Mouse (Mus musculus) hindbrain, embryonic 13.5 days (tissue): ENCODE results near the gene Rps5. TPM values are rescaled to one million over a fixed set of nuclear protein-coding genes. Genes with fewer than 3 reads are reported as not detected.
"Not testable (repeated sequence)": the region's sequence is repeated elsewhere in the genome, so short reads cannot be mapped to it uniquely, and the experiment has no call there.

Experiments used
- ATAC-seq: fragments of 200-750 bp; cut with Nextera tagmentation; 2 replicates; pipeline ENCODE4 v1.8.0; 2017; ENCODE audit warnings: moderate TSS enrichment; ENCODE audit not compliant: low FRiP score
- H3K27ac ChIP-seq: fragments of 300-500 bp; sonication (generic); 2 replicates; pipeline ENCODE4 v1.5.1; 2015; ENCODE audit warnings: inconsistent platforms, mild to moderate bottlenecking, moderate library complexity
- H3K27me3 ChIP-seq: fragments of 300-500 bp; sonication (generic); 2 replicates; pipeline ENCODE4 v1.6.1; 2015; ENCODE audit warnings: mild to moderate bottlenecking, inconsistent platforms
- H3K36me3 ChIP-seq: fragments of 300-500 bp; sonication (generic); 2 replicates; pipeline ENCODE4 v1.6.1; 2015; ENCODE audit warnings: mild to moderate bottlenecking, inconsistent platforms
- H3K4me1 ChIP-seq: fragments of 300-500 bp; sonication (generic); replicated peaks from 2 replicates; pipeline ENCODE4 v1.6.1; 2015; ENCODE audit warnings: inconsistent platforms
- H3K4me2 ChIP-seq: fragments of 300-500 bp; sonication (generic); 2 replicates; pipeline ENCODE4 v1.6.1; 2015; ENCODE audit warnings: inconsistent platforms, mild to moderate bottlenecking, moderate library complexity
- H3K4me3 ChIP-seq: fragments of 300-500 bp; sonication (generic); 2 replicates; pipeline ENCODE4 v1.5.1; 2015; ENCODE audit warnings: mild to moderate bottlenecking, inconsistent platforms
- H3K9ac ChIP-seq: fragments of 300-500 bp; sonication (generic); 2 replicates; pipeline ENCODE4 v1.6.1; 2015; ENCODE audit warnings: mild to moderate bottlenecking, inconsistent platforms
- H3K9me3 ChIP-seq: fragments of 300-500 bp; sonication (generic); 2 replicates; pipeline ENCODE4 v1.6.1; 2016; ENCODE audit warnings: inconsistent platforms
- WGBS: fragments of 180-500 bp; shearing (Covaris S2); methylation state at CpG from one replicate; pipeline ENCODE4 v1.1.7; 2015; 5-methylcytosine and 5-hydroxymethylcytosine counted together
- polyA plus RNA-seq: library from polyadenylated mRNA; unstranded; fragments of >200 nt; fragmentation: Nextera tagmentation; extraction: Ambion mirVana; gene quantifications from 2 replicates; pipeline ENCODE4 v1.2.1, GENCODE M21; 2015

Rps5 gene
- 661 and 665 TPM in 2 replicates for polyA plus RNA-seq

DNA sequence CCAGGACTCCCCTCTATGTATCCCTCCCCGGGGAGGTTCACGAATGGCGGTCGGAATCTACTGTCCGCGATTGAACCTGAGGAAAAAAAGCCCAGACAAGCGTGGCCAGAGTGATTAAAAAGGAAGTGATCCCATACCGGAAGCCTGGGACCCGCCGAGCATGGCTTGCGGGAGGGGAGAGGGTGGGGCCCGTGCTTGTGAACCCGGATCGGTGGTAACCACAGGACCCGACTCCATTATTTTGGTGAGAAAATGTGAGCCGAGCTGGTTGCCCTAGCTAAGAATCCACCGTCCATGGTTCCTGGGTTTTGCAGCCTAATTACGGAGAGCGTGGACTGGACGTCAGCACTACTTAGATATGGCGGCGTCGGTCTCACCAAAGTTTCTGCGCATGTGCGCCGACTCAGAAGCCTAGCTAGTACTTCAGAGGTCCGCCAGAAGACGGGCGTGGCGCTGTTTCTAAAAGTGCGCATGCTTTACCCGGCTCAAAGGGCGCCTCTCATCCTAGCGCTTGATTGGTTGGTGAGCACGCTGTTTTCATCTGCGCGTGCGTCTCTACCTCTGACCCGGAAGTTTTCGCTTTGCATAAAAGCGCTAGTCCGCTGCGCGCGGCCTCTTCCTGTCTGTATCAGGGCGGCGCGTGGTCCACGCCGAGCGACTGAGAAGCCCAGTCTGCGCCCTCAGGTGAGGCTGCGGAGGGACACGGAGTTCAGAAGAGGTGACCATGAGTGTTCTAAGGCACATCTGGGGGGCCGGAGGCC lies at the start of gene Rps5:
TSS of gene Rps5 (plus strand) at position 586 of the 761 bp plus-strand sequence.
- Histone ChIP-seq H3K4me1 (peaks cover 16% of the 10 kb centered on the region), H3K9ac (peak within 1 kb of the TSS; percentile 87), H3K4me2 (peak within 1 kb of the TSS; percentile 98), H3K27ac (peak within 1 kb of the TSS; percentile 96), H3K27me3 (peaks cover 23% of the 10 kb centered on the region), H3K36me3 (peaks cover 38% of the 10 kb centered on the region), H3K9me3 (no peaks in the 10 kb centered on the region), H3K4me3 (peak within 1 kb of the TSS; percentile 89)
- WGBS: under 1% methylated on average over 55 of the region's 55 CpGs
- ATAC-seq: peak; percentile 99

GRCm38 (mm10) chr7:12874301-12874700 lies 47.8 kb upstream of the Rps5 start:
- Histone ChIP-seq H3K9me3 (peaks cover 11% of the 10 kb centered on the region), H3K27ac (no peak overlapping the region), H3K27me3 (0 out of 2 replicates have a peak, but pooled peaks cover 6% of the 10 kb centered on the region), H3K4me2 (no peak overlapping the region), H3K4me1 (no peaks in the 10 kb centered on the region), H3K4me3 (no peak overlapping the region), H3K36me3 (no peaks in the 10 kb centered on the region), H3K9ac (no peak overlapping the region)
- WGBS: 28% methylated on average over 3 of the region's 3 CpGs
- no peak for ATAC-seq

GRCm38 (mm10) chr7:12880036-12880435 lies 42.1 kb upstream of the Rps5 start:
- no peak overlapping the region for H3K4me3 ChIP-seq
- no peak for ATAC-seq
- H3K4me1 ChIP-seq: peaks cover 23% of the 10 kb centered on the region

DNA sequence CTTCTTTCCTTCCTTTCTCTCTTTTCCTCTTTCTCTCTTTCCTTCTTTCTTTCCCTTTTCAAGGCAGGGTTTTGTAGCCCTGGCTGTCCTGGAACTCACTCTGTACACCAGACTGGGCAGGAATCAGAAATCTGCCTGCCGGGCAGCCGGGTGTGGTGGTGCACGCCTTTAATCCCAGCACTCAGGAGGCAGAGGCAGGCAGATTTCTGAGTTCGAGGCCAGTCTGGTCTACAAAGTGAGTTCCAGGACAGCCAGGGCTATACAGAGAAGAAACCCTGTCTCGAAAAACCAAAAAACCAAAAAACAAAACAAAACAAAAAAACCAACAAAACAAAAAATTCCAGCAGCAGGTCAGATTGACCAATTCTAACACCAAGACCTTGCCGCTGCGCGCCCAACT lies 41.6 kb upstream of the Rps5 start:
- peaks cover 12% of the 10 kb centered on the region for H3K36me3 ChIP-seq
- peak; percentile 44 for ATAC-seq
- H3K4me1 ChIP-seq: peaks cover 23% of the 10 kb centered on the region
- H3K4me2 ChIP-seq: peak overlapping the region; percentile 83
- H3K27ac ChIP-seq: peak overlapping the region; percentile 49; the same call in 1 of the 2 replicates
- 49% methylated on average over 8 of the region's 8 CpGs for WGBS
- H3K27me3 ChIP-seq, H3K9me3 ChIP-seq: not testable (repeated sequence)
- peak overlapping the region; percentile 77 for H3K4me3 ChIP-seq
- peak overlapping the region; percentile 92 for H3K9ac ChIP-seq

More at GRCm38 (mm10) chr7:12880036-12880435, 42.1 kb upstream of the Rps5 start:
- H3K27ac ChIP-seq: no peak overlapping the region
- peaks cover 8% of the 10 kb centered on the region for H3K36me3 ChIP-seq
- H3K9me3 ChIP-seq: 0 out of 2 replicates have a peak, but pooled peaks cover 3% of the 10 kb centered on the region
- peak overlapping the region; percentile 83; the same call in 1 of the 2 replicates for H3K4me2 ChIP-seq
- H3K27me3 ChIP-seq: 0 out of 2 replicates have a peak, but pooled peaks cover 3% of the 10 kb centered on the region
- H3K9ac ChIP-seq: no peak overlapping the region

GRCm38 (mm10) chr7:12880911-12881660 lies 41.0 kb upstream of the Rps5 start, which contains the start of gene Zfp128:
Gene Zfp128, plus strand, starts transcription at chr7:12881177.
- Histone ChIP-seq H3K9ac (peak within 1 kb of the TSS; percentile 92), H3K27ac (peak within 1 kb of the TSS; percentile 49), H3K36me3 (peaks cover 18% of the 10 kb centered on the region), H3K4me2 (peak within 1 kb of the TSS; percentile 83), H3K27me3 (no peaks in the 10 kb centered on the region), H3K4me3 (peak within 1 kb of the TSS; percentile 77), H3K9me3 (no peaks in the 10 kb centered on the region), H3K4me1 (peaks cover 23% of the 10 kb centered on the region)
- WGBS: 1% methylated on average over 35 of the region's 35 CpGs
- ATAC-seq: peak; percentile 98

DNA sequence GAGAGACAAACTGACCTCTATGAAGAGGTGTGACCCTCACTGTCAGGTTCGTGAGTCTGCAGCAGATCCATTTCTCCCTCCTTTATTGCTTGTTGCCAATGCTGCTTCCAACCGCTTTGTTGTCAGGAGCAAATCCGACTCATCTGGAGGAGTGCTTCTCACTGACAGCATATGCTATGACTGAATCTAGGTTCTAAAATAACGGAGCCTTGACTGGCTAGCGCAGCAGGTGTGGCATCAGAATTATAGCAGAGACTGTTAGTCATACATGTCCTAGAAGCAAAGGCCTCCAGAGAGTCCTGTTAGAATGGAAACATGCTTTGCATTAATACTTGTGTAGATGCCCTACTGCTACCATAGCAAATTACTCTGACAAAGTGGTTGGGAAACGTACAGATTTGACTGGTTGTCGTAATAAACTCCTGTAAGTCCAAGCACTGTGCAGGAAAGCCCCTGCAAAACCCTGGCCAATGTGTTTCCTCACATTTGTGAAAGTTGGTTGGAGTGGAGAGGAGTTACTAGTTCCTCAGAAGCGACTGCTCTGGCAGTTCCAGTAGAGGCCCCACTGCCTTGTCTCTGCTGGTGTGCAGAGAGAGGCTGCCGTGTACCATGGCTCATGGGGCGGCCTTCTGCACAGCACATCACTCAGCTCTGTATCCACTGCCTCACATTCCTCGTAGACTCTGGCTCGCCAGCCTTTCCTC lies 35.4 kb upstream of the Rps5 start:
- 95% methylated on average over 12 of the region's 12 CpGs for WGBS

GRCm38 (mm10) chr7:12887585-12887984 lies 34.5 kb upstream of the Rps5 start:
- no peak overlapping the region for H3K27ac ChIP-seq
- 98% methylated on average over 5 of the region's 5 CpGs for WGBS
- H3K27me3 ChIP-seq: no peaks in the 10 kb centered on the region
- ATAC-seq: no peak
- H3K4me3 ChIP-seq: no peak overlapping the region
- peaks cover 81% of the 10 kb centered on the region for H3K36me3 ChIP-seq
- H3K4me2 ChIP-seq: no peak overlapping the region
- no peaks in the 10 kb centered on the region for H3K9me3 ChIP-seq
- H3K9ac ChIP-seq: no peak overlapping the region
- H3K4me1 ChIP-seq: peaks cover 6% of the 10 kb centered on the region

More for the DNA sequence above, 35.4 kb upstream of the Rps5 start:
- H3K4me2 ChIP-seq: no peak overlapping the region
- no peak overlapping the region for H3K9ac ChIP-seq
- peaks cover 14% of the 10 kb centered on the region for H3K4me1 ChIP-seq
- ATAC-seq: no peak
- H3K36me3 ChIP-seq: peaks cover 73% of the 10 kb centered on the region
- H3K27ac ChIP-seq: no peak overlapping the region
- no peaks in the 10 kb centered on the region for H3K27me3 ChIP-seq
- H3K4me3 ChIP-seq: no peak overlapping the region
- no peaks in the 10 kb centered on the region for H3K9me3 ChIP-seq

DNA sequence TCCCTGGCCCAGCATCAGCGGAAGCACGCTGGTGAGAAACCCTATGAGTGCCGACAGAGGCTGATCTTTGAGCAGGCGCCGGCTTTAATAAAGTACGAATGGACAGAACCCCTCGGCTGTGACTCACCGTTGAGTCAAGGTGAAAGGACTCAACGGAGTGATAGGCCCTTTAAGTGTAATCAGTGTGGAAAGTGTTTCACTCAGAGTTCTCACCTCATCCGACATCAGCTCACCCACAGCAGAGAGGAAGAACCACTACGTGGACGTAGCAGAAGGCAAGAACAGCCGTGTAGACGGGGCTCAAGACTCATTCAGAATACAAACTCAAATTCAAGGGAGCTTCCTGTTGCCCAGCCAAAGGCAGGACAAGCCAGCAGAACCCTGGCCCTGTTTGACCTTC lies 31.2 kb upstream of the Rps5 start:
- H3K36me3 ChIP-seq: peaks cover 65% of the 10 kb centered on the region
- 93% methylated on average over 14 of the region's 14 CpGs for WGBS

DNA sequence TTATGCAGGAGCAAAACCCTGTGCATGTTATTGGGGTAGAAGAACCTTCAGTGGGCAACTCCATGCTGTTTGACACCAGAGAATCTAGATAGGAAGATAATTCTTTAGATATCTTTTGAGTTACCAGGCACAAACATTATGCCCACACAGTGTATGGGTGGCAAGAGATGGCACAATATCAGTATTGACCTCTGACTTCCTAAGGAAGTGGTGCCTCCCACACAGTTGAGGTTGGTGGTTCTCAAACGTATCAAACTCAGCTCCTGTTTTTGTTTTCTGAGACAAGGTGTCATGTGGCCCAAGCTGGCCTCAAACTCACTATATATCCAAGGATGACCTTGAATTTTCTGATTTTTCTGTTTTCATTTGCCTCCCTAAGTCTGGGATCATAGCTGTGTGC lies 30.8 kb upstream of the Rps5 start:
- H3K27me3 ChIP-seq: no peaks in the 10 kb centered on the region
- no peak overlapping the region for H3K4me3 ChIP-seq
- 88% methylated on average over 1 of the region's 1 CpGs for WGBS
- no peaks in the 10 kb centered on the region for H3K9me3 ChIP-seq
- ATAC-seq: no peak
- H3K9ac ChIP-seq: no peak overlapping the region
- no peak overlapping the region for H3K4me2 ChIP-seq
- peaks cover 61% of the 10 kb centered on the region for H3K36me3 ChIP-seq
- H3K27ac ChIP-seq: no peak overlapping the region
- H3K4me1 ChIP-seq: no peaks in the 10 kb centered on the region

More for the DNA sequence above, 31.2 kb upstream of the Rps5 start:
- Histone ChIP-seq H3K27ac (no peak overlapping the region), H3K27me3 (no peaks in the 10 kb centered on the region), H3K4me2 (no peak overlapping the region), H3K4me1 (no peaks in the 10 kb centered on the region), H3K9me3 (no peaks in the 10 kb centered on the region), H3K4me3 (no peak overlapping the region), H3K9ac (no peak overlapping the region)
- ATAC-seq: no peak

GRCm38 (mm10) chr7:12897655-12898410 lies 24.3 kb upstream of the Rps5 start, which contains the start of gene Zscan22:
Gene Zscan22, plus strand, starts transcription at chr7:12897815.
- peak; percentile 98 for ATAC-seq
- Histone ChIP-seq H3K9ac (peak within 1 kb of the TSS; percentile 73), H3K4me3 (peak within 1 kb of the TSS; percentile 55), H3K4me1 (peaks cover 16% of the 10 kb centered on the region), H3K4me2 (peak within 1 kb of the TSS; percentile 49), H3K27me3 (no peaks in the 10 kb centered on the region), H3K9me3 (no peaks in the 10 kb centered on the region), H3K27ac (no peak within 1 kb of the TSS), H3K36me3 (peaks cover 6% of the 10 kb centered on the region)
- WGBS: 6% methylated on average over 36 of the region's 36 CpGs

GRCm38 (mm10) chr7:12901517-12901916 lies 20.6 kb upstream of the Rps5 start:
- Histone ChIP-seq H3K9ac (no peak overlapping the region), H3K9me3 (no peaks in the 10 kb centered on the region), H3K27me3 (no peaks in the 10 kb centered on the region), H3K36me3 (peaks cover 39% of the 10 kb centered on the region), H3K4me2 (no peak overlapping the region), H3K4me1 (peaks cover 16% of the 10 kb centered on the region), H3K4me3 (no peak overlapping the region), H3K27ac (no peak overlapping the region)
- ATAC-seq: no peak
- WGBS: 93% methylated on average over 5 of the region's 5 CpGs
